Mouse (Mus musculus) liver, embryonic 11.5 days (tissue): ENCODE data around the gene Bora. TPM values are rescaled to one million over a fixed set of nuclear protein-coding genes. Genes with fewer than 3 reads are reported as not detected.

Source experiments
- ATAC-seq: fragments of 200-750 bp; cut with Nextera tagmentation; replicated peaks from 2 replicates; pipeline ENCODE4 v1.8.0; 2017; ENCODE audit warnings: moderate number of reproducible peaks, mild to moderate bottlenecking, moderate TSS enrichment, moderate library complexity; ENCODE audit not compliant: low FRiP score
- DNase-seq: peaks from one replicate; pipeline ENCODE4 v3.0.0-alpha.2; 2017; ENCODE audit warnings: low spot score
- H3K27ac ChIP-seq: fragments of 300-500 bp; sonication (generic); 2 replicates; pipeline ENCODE4 v1.5.1; 2014; ENCODE audit warnings: mild to moderate bottlenecking, low read depth, low read length, control low read depth
- H3K27me3 ChIP-seq: fragments of 300-500 bp; sonication (generic); replicated peaks from 2 replicates; pipeline ENCODE4 v1.6.1; 2014; ENCODE audit warnings: low read length, mixed read lengths; ENCODE audit not compliant: control insufficient read depth, insufficient read depth
- H3K36me3 ChIP-seq: fragments of 300-500 bp; sonication (generic); 2 replicates; pipeline ENCODE4 v1.6.1; 2014; ENCODE audit warnings: mild to moderate bottlenecking, low read length, moderate library complexity, mixed read lengths; ENCODE audit not compliant: control insufficient read depth, insufficient read depth
- H3K4me1 ChIP-seq: fragments of 300-500 bp; sonication (generic); replicated peaks from 2 replicates; pipeline ENCODE4 v1.6.1; 2014; ENCODE audit warnings: low read length, mixed read lengths; ENCODE audit not compliant: control insufficient read depth, insufficient read depth
- H3K4me2 ChIP-seq: fragments of 300-500 bp; sonication (generic); 2 replicates; pipeline ENCODE4 v1.6.1; 2014; ENCODE audit warnings: mild to moderate bottlenecking, control low read depth, moderate library complexity
- H3K4me3 ChIP-seq: fragments of 300-500 bp; sonication (generic); 2 replicates; pipeline ENCODE4 v1.5.1; 2014; ENCODE audit warnings: low read depth, low read length, control low read depth
- H3K9ac ChIP-seq: fragments of 300-500 bp; sonication (generic); 2 replicates; pipeline ENCODE4 v1.6.1; 2014; ENCODE audit warnings: low read depth, low read length, control low read depth
- H3K9me3 ChIP-seq: fragments of 300-500 bp; sonication (generic); 2 replicates; pipeline ENCODE4 v1.6.1; 2016; ENCODE audit warnings: low read length, inconsistent platforms, mixed read lengths; ENCODE audit not compliant: control insufficient read depth
- WGBS: fragments of 180-500 bp; shearing (Covaris S2); extraction: QIAGEN DNeasy Blood & Tissue Kit; methylation state at CpG from one replicate; pipeline ENCODE4 v1.1.7; 2014; 5-methylcytosine and 5-hydroxymethylcytosine counted together
- polyA plus RNA-seq: library from polyadenylated mRNA; unstranded; fragments of >200 nt; fragmentation: Nextera tagmentation; extraction: Ambion mirVana; gene quantifications from 2 replicates; pipeline ENCODE4 v1.2.1, GENCODE M21; 2014

Bora gene
- polyA plus RNA-seq, 1 experiment from 2014 or later: 76.3 TPM

GRCm38 (mm10) chr14:99045378-99046030 lies 518 bp upstream of the Bora start:
- Histone ChIP-seq H3K4me2 (peak overlapping the region; percentile 61), H3K9me3 (no peaks in the 10 kb centered on the region), H3K4me1 (peaks cover 19% of the 10 kb centered on the region), H3K9ac (peak overlapping the region; percentile 97), H3K36me3 (peaks cover 2% of the 10 kb centered on the region; the same call in 1 of the 2 replicates), H3K4me3 (peak overlapping the region; percentile 94), H3K27me3 (no peaks in the 10 kb centered on the region), H3K27ac (peak overlapping the region; percentile 96)
- under 1% methylated on average over 69 of the region's 70 CpGs for WGBS
- ATAC-seq: peak; percentile 40
- DNase-seq: peak; percentile 60

GRCm38 (mm10) chr14:99046782-99047181 lies 760 bp downstream of the Bora start:
- DNase-seq: peak; percentile 44
- Histone ChIP-seq H3K4me2 (peak overlapping the region; percentile 76), H3K9me3 (no peaks in the 10 kb centered on the region), H3K27ac (peak overlapping the region; percentile 96), H3K4me3 (peak overlapping the region; percentile 94), H3K9ac (peak overlapping the region; percentile 75), H3K27me3 (no peaks in the 10 kb centered on the region), H3K4me1 (peaks cover 15% of the 10 kb centered on the region), H3K36me3 (peaks cover 6% of the 10 kb centered on the region; the same call in 1 of the 2 replicates)
- under 1% methylated on average over 15 of the region's 15 CpGs for WGBS
- no peak; the same call in 1 of the 2 replicates for ATAC-seq

- Histone ChIP-seq H3K4me1 (no peaks in the 10 kb centered on the region), H3K27ac (no peak overlapping the region), H3K9ac (no peak overlapping the region), H3K27me3 (no peaks in the 10 kb centered on the region), H3K9me3 (no peaks in the 10 kb centered on the region), H3K4me2 (no peak overlapping the region), H3K36me3 (peaks cover 31% of the 10 kb centered on the region), H3K4me3 (no peak overlapping the region)
- DNase-seq: no peak
- ATAC-seq: peak; percentile 61; the same call in 1 of the 2 replicates
- WGBS: 86% methylated on average over 7 of the region's 7 CpGs
Observed at GRCm38 (mm10) chr14:99058959-99059586, 13.1 kb downstream of the Bora start.

GRCm38 (mm10) chr14:99060616-99061015 lies 14.6 kb downstream of the Bora start:
- Histone ChIP-seq H3K4me1 (no peaks in the 10 kb centered on the region), H3K4me3 (no peak overlapping the region), H3K27ac (no peak overlapping the region), H3K36me3 (peaks cover 29% of the 10 kb centered on the region), H3K9ac (no peak overlapping the region), H3K9me3 (no peaks in the 10 kb centered on the region), H3K27me3 (no peaks in the 10 kb centered on the region), H3K4me2 (no peak overlapping the region)
- no peak for ATAC-seq
- no peak for DNase-seq
- 93% methylated on average over 12 of the region's 12 CpGs for WGBS

GRCm38 (mm10) chr14:99063091-99063490 lies 17.1 kb downstream of the Bora start:
- Histone ChIP-seq H3K27me3 (no peaks in the 10 kb centered on the region), H3K27ac (no peak overlapping the region), H3K4me2 (no peak overlapping the region), H3K9ac (no peak overlapping the region), H3K36me3 (peaks cover 25% of the 10 kb centered on the region), H3K4me1 (no peaks in the 10 kb centered on the region), H3K9me3 (no peaks in the 10 kb centered on the region), H3K4me3 (no peak overlapping the region)
- ATAC-seq: no peak
- no peak for DNase-seq
- 90% methylated on average over 2 of the region's 2 CpGs for WGBS

GRCm38 (mm10) chr14:99071146-99071545 lies 25.1 kb downstream of the Bora start:
- DNase-seq (no peak), ATAC-seq (no peak)
- Histone ChIP-seq H3K9ac (no peak overlapping the region), H3K4me2 (no peak overlapping the region), H3K27ac (no peak overlapping the region), H3K36me3 (peaks cover 23% of the 10 kb centered on the region), H3K4me3 (no peak overlapping the region), H3K4me1 (no peaks in the 10 kb centered on the region), H3K27me3 (no peaks in the 10 kb centered on the region), H3K9me3 (no peaks in the 10 kb centered on the region)
- 85% methylated on average over 4 of the region's 4 CpGs for WGBS

- Histone ChIP-seq H3K9ac (no peak overlapping the region), H3K4me3 (no peak overlapping the region), H3K36me3 (peaks cover 32% of the 10 kb centered on the region), H3K4me2 (no peak overlapping the region), H3K27ac (no peak overlapping the region), H3K4me1 (no peaks in the 10 kb centered on the region), H3K27me3 (no peaks in the 10 kb centered on the region), H3K9me3 (no peaks in the 10 kb centered on the region)
- DNase-seq: no peak
- no peak for ATAC-seq
- WGBS: 93% methylated on average over 7 of the region's 7 CpGs
Observed at GRCm38 (mm10) chr14:99088947-99089346, 42.9 kb downstream of the Bora start.

- Histone ChIP-seq H3K4me2 (peak within 1 kb of the TSS; percentile 90), H3K36me3 (peaks cover 17% of the 10 kb centered on the region), H3K4me3 (peak within 1 kb of the TSS; percentile 94), H3K9me3 (no peaks in the 10 kb centered on the region), H3K27ac (peak within 1 kb of the TSS; percentile 64; the same call in 1 of the 2 replicates), H3K9ac (peak within 1 kb of the TSS; percentile 92), H3K4me1 (peaks cover 9% of the 10 kb centered on the region), H3K27me3 (no peaks in the 10 kb centered on the region)
- peak; percentile 94 for DNase-seq
- ATAC-seq: peak; percentile 99
- WGBS: under 1% methylated on average over 73 of the region's 73 CpGs
Observed at GRCm38 (mm10) chr14:99099267-99099966, 53.4 kb downstream of the Bora start, which contains the start of the genes Pibf1 and Dis3. Gene Pibf1 (plus strand): TSS chr14:99099424. Gene Dis3 (minus strand): TSS chr14:99099770.
